Comparison of ENCODE assay signal across 10 mouse cellular contexts in genomic region chr16:35918721-35919543, GRCm38 (mm10). TPM values are rescaled to one million over a fixed set of nuclear protein-coding genes. Genes with fewer than 3 reads are reported as not detected.
DNase-seq lines count a peak whose midpoint lies in the region; ATAC-seq and TF ChIP-seq lines count a peak whose summit lies in the region.
"Had no signal": no experiment of that assay in that cellular context is flagged by ENCODE, and none has a peak within 500 bp of the region (broad histone marks: within the 10 kb centered on the region; RNA-seq: fewer than 3 reads in every experiment).

No protein-coding gene starts in this region.

- H3K27me3 ChIP-seq in limb, embryonic 13.5 days: no peaks in the 10 kb centered on the region
- no peaks in the 10 kb centered on the region for H3K27me3 ChIP-seq in limb, embryonic 10.5 days (ENCODE audit: low read depth, poor library complexity, severe bottlenecking)
- H3K27me3 ChIP-seq in forebrain, embryonic 10.5 days (ENCODE audit: poor library complexity, severe bottlenecking): no peaks in the 10 kb centered on the region

- intact Hi-C loops in left cerebral cortex, adult 2 months (cut with DNase I): no loop called here
- intact Hi-C loops in left cerebral cortex, postnatal 10 days (cut with DNase I): no loop called here

- H3K36me3 ChIP-seq in limb, embryonic 13.5 days: no peaks in the 10 kb centered on the region
- no peaks in the 10 kb centered on the region for H3K36me3 ChIP-seq in limb, embryonic 10.5 days
- H3K36me3 ChIP-seq in macrophage (ENCODE audit: inconsistent target): no peaks in the 10 kb centered on the region
- H3K36me3 ChIP-seq in forebrain, embryonic 10.5 days (replicated peaks): no peaks in the 10 kb centered on the region
- H3K36me3 ChIP-seq: G1E had no signal

- no peak overlapping the region for H3K4me3 ChIP-seq in limb, embryonic 13.5 days
- no peak overlapping the region for H3K4me3 ChIP-seq in limb, embryonic 10.5 days
- peak overlapping the region; percentile 8; the same call in 1 of the 2 replicates for H3K4me3 ChIP-seq in macrophage (ENCODE audit: inconsistent target)
- H3K4me3 ChIP-seq in forebrain, embryonic 10.5 days: no peak overlapping the region
- no peak overlapping the region for H3K4me3 ChIP-seq in left cerebral cortex, adult 2 months

- DNase-seq in limb, embryonic 10.5 days (ENCODE audit: low spot score): no peak
- peak; percentile 68 for DNase-seq in adipocyte (ENCODE audit: low spot score)
- DNase-seq in thymus, postnatal 25 days: peak; percentile 47
- no peak for DNase-seq in forebrain, embryonic 10.5 days (ENCODE audit: extremely low spot score, low spot score)
- no peak for DNase-seq in left cerebral cortex, adult 2 months (ENCODE audit: extremely low spot score in 1 of 2, low spot score in 2 of 2)
- DNase-seq in left cerebral cortex, postnatal 10 days (ENCODE audit: extremely low spot score in 1 of 2, low spot score in 2 of 2): no peak

- TF ChIP-seq CTCF in left cerebral cortex, adult 2 months (IDR thresholded peaks at IDR 0.05): no peak

- 38% methylated on average over 6 of the region's 6 CpGs for WGBS in limb, embryonic 13.5 days
- WGBS in limb, embryonic 10.5 days: 76% methylated on average over 6 of the region's 6 CpGs
- WGBS in macrophage (ENCODE audit: missing documents): 0% methylated on average over 6 of the region's 6 CpGs
- WGBS in forebrain, embryonic 10.5 days: 90% methylated on average over 6 of the region's 6 CpGs

- 0 out of 2 replicates have a peak, but pooled peaks have one; percentile 32 for ATAC-seq in limb, embryonic 13.5 days (ENCODE audit: low FRiP score, low read depth)

- no peaks in the 10 kb centered on the region for H3K9me3 ChIP-seq in limb, embryonic 13.5 days
- no peaks in the 10 kb centered on the region for H3K9me3 ChIP-seq in limb, embryonic 10.5 days (replicated peaks)
- no peaks in the 10 kb centered on the region for H3K9me3 ChIP-seq in forebrain, embryonic 10.5 days
- H3K9me3 ChIP-seq: G1E had no signal

- peaks cover 7% of the 10 kb centered on the region; the same call in 1 of the 2 replicates for H3K4me1 ChIP-seq in limb, embryonic 13.5 days
- H3K4me1 ChIP-seq in limb, embryonic 10.5 days: no peaks in the 10 kb centered on the region
- no peaks in the 10 kb centered on the region for H3K4me1 ChIP-seq in forebrain, embryonic 10.5 days

- no peak overlapping the region for H3K4me2 ChIP-seq in limb, embryonic 13.5 days (replicated peaks)
- H3K4me2 ChIP-seq: midbrain, embryonic 11.5 days had no signal

- H3K27ac ChIP-seq in limb, embryonic 13.5 days: no peak overlapping the region; the same call in 1 of the 2 replicates
- H3K27ac ChIP-seq in limb, embryonic 10.5 days: no peak overlapping the region
- H3K27ac ChIP-seq in macrophage: peak overlapping the region; percentile 77
- no peak overlapping the region for H3K27ac ChIP-seq in forebrain, embryonic 10.5 days
- H3K27ac ChIP-seq in left cerebral cortex, adult 2 months: no peak overlapping the region

- H3K9ac ChIP-seq in limb, embryonic 13.5 days: no peak overlapping the region

- H3K79me2 ChIP-seq in macrophage (ENCODE audit: inconsistent target): no peaks in the 10 kb centered on the region

RNA-seq across cellular contexts. Expression of gene Parp9, which starts 19.3 kb away (rescaled TPM):
- 4.5 and 4.8 TPM in 2 replicates for polyA plus RNA-seq in limb, embryonic 13.5 days (2015; fragmentation: Nextera tagmentation; extraction: Ambion mirVana)
- 1.5 and 2.5 TPM in 2 replicates for polyA plus RNA-seq in limb, embryonic 10.5 days (2016; fragmentation: Nextera tagmentation; extraction: Ambion mirVana)
- total RNA-seq in macrophage (2018; cell fraction: chromatin; rRNA removed): 100 to 1,000 TPM; 130 to 963 (median 401) TPM
- total RNA-seq in macrophage (2018; cell fraction: cytosol; rRNA removed): 100 to 1,000 TPM in 14 of 26 experiments, 10 to 100 TPM in 12; 66.6 to 228 (median 159) TPM
- 100 to 1,000 TPM; 109 to 784 (median 320) TPM for total RNA-seq in macrophage (2018; cell fraction: nucleus; rRNA removed)
- polyA plus RNA-seq in macrophage (2018): 50.3 to 109 TPM (median 52.0 TPM) in 3 replicates
- polyA plus RNA-seq in forebrain, embryonic 10.5 days (2016; fragmentation: Nextera tagmentation; extraction: Ambion mirVana): 3.3 and 3.7 TPM in 2 replicates
- 1 to 10 TPM; 2.3 to 3.9 TPM for total RNA-seq in left cerebral cortex, adult 2 months (2021)
- total RNA-seq in left cerebral cortex, postnatal 10 days (2021): 1 to 10 TPM; 1.7 to 2.9 TPM

RNA-seq across cellular contexts. Expression of gene Dtx3l, which starts 20.0 kb away (rescaled TPM):
- polyA plus RNA-seq in limb, embryonic 13.5 days (2015; fragmentation: Nextera tagmentation; extraction: Ambion mirVana): 2.9 and 3.1 TPM in 2 replicates
- polyA plus RNA-seq in limb, embryonic 10.5 days (2016; fragmentation: Nextera tagmentation; extraction: Ambion mirVana): 1.8 and 2.7 TPM in 2 replicates
- 100 to 1,000 TPM in 15 of 26 experiments, 10 to 100 TPM in 11; 21.3 to 323 (median 132) TPM for total RNA-seq in macrophage (2018; cell fraction: chromatin; rRNA removed)
- 100 to 1,000 TPM in 20 of 26 experiments, 10 to 100 TPM in 6; 81.5 to 299 (median 201) TPM for total RNA-seq in macrophage (2018; cell fraction: cytosol; rRNA removed)
- 100 to 1,000 TPM in 16 of 26 experiments, 10 to 100 TPM in 10; 45.5 to 305 (median 229) TPM for total RNA-seq in macrophage (2018; cell fraction: nucleus; rRNA removed)
- 42.5 to 99.4 TPM (median 48.3 TPM) in 3 replicates for polyA plus RNA-seq in macrophage (2018)
- 4.6 and 5.1 TPM in 2 replicates for polyA plus RNA-seq in forebrain, embryonic 10.5 days (2016; fragmentation: Nextera tagmentation; extraction: Ambion mirVana)
- total RNA-seq in left cerebral cortex, adult 2 months (2021): 1 to 10 TPM; 3.5 to 3.6 TPM
- 1 to 10 TPM; 1.8 to 2.1 TPM for total RNA-seq in left cerebral cortex, postnatal 10 days (2021)

RNA-seq across cellular contexts. Expression of gene Parp14, which starts 47.6 kb away (rescaled TPM):
- 0.57 and 0.59 TPM in 2 replicates for polyA plus RNA-seq in limb, embryonic 13.5 days (2015; fragmentation: Nextera tagmentation; extraction: Ambion mirVana)
- 0.19 and 0.24 TPM in 2 replicates for polyA plus RNA-seq in limb, embryonic 10.5 days (2016; fragmentation: Nextera tagmentation; extraction: Ambion mirVana)
- total RNA-seq in macrophage (2018; cell fraction: chromatin; rRNA removed): 1,000 to 10,000 TPM in 20 of 26 experiments, 100 to 1,000 TPM in 6; 599 to 5,967 (median 2,262) TPM
- 100 to 1,000 TPM; 159 to 682 (median 357) TPM for total RNA-seq in macrophage (2018; cell fraction: cytosol; rRNA removed)
- total RNA-seq in macrophage (2018; cell fraction: nucleus; rRNA removed): 1,000 to 10,000 TPM in 18 of 26 experiments, 100 to 1,000 TPM in 8; 325 to 4,265 (median 1,698) TPM
- 96.5 to 226 TPM (median 116 TPM) in 3 replicates for polyA plus RNA-seq in macrophage (2018)
- 0.11 and 0.17 TPM in 2 replicates for polyA plus RNA-seq in forebrain, embryonic 10.5 days (2016; fragmentation: Nextera tagmentation; extraction: Ambion mirVana)
- 1 to 10 TPM; 1.1 to 1.4 TPM for total RNA-seq in left cerebral cortex, adult 2 months (2021)
- under 1 TPM; 0.54 to 0.89 TPM for total RNA-seq in left cerebral cortex, postnatal 10 days (2021)

RNA-seq across cellular contexts. Expression of gene Kpna1, which starts 59.6 kb away (rescaled TPM):
- polyA plus RNA-seq in limb, embryonic 13.5 days (2015; fragmentation: Nextera tagmentation; extraction: Ambion mirVana): 37.2 and 41.6 TPM in 2 replicates
- polyA plus RNA-seq in limb, embryonic 10.5 days (2016; fragmentation: Nextera tagmentation; extraction: Ambion mirVana): 58.0 and 59.0 TPM in 2 replicates
- total RNA-seq in macrophage (2018; cell fraction: chromatin; rRNA removed): 10 to 100 TPM; 21.4 to 84.2 (median 41.3) TPM
- total RNA-seq in macrophage (2018; cell fraction: cytosol; rRNA removed): 10 to 100 TPM; 20.0 to 39.7 (median 30.1) TPM
- total RNA-seq in macrophage (2018; cell fraction: nucleus; rRNA removed): 10 to 100 TPM; 19.6 to 66.9 (median 33.0) TPM
- polyA plus RNA-seq in macrophage (2018): 25.3 to 44.8 TPM (median 28.5 TPM) in 3 replicates
- polyA plus RNA-seq in forebrain, embryonic 10.5 days (2016; fragmentation: Nextera tagmentation; extraction: Ambion mirVana): 79.0 and 84.2 TPM in 2 replicates
- total RNA-seq in left cerebral cortex, adult 2 months (2021): 100 to 1,000 TPM; 132 to 157 TPM
- 100 to 1,000 TPM in 1 of 2 experiments, 10 to 100 TPM in 1; 92.4 to 104 TPM for total RNA-seq in left cerebral cortex, postnatal 10 days (2021)

Comparison
In these comparisons a context has a peak if more than half of its experiments do, and no peak if none do; other contexts are left out.
1. DNase-seq: peak in adipocyte (single experiment) and thymus, postnatal 25 days (single experiment); none in limb, embryonic 10.5 days (single experiment), forebrain, embryonic 10.5 days (single experiment), left cerebral cortex, adult 2 months (0 of 2) and left cerebral cortex, postnatal 10 days (0 of 2).
2. RNA of gene Parp14, which starts 47.6 kb away (polyA plus RNA-seq): 96.5 to 226 TPM in macrophage; 0.57 to 0.59 TPM in limb, embryonic 13.5 days, 0.19 to 0.24 TPM in limb, embryonic 10.5 days and 0.11 to 0.17 TPM in forebrain, embryonic 10.5 days; every median in the first group is over 10 times any median in the second.